Mouse (Mus musculus): ENCODE data around the gene Tekt2.

DNA sequence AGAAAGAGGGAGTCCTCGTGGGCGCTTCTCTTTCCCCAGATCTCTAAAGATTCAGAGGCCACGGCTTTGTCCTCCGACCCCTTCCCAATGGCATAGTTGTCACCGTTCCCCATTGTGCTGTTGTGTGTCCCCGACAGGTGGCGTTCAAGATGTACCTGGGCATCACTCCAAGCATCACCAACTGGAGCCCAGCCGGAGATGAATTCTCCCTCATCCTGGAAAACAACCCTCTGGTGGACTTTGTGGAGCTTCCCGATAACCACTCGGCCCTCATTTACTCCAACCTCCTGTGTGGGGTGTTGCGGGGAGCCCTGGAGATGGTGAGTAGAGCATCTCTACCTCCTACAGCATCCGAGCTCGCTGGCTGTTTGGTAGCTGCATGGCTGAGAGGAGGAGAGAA is 51.7 kb downstream of the Tekt2 start:
- TF ChIP-seq POLR2A (IDR thresholded peaks at IDR 0.05; ENCODE audit: low read depth, low read length) (no peak), CTCF (IDR thresholded peaks at IDR 0.05; ENCODE audit: borderline replicate concordance, insufficient read depth, low read length) (peak; percentile 11; the same call in 1 of the 2 replicates)
